Mouse (Mus musculus): ENCODE measurements at regions not wholly inside any gene's neighbourhood (a gene's known extent, or its start where the extent isn't known, plus 50 kb on each side); places are given as distances from the start of the nearest gene placed in this dataset.

DNA sequence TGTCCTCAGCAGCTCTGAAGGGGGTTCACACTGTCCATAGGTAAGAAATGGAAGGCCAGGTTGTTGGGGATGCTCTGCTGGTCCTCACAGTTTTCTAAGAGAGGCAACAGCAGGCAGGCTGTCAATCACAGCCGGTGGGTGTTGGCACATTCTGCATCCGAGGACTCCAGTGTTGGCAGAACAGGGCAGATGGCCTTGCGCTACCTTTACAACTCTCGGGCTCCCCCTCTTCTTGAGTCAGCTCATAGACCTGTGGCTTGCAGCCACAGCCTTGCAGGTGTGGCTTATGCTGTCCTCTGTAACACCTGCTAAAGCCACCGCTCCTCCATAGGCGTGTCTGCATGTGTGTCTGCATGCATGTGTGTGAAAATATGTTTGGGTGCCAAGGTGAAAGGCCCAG lies 75.2 kb upstream of the Sulf2 start:
- TF ChIP-seq CTCF (IDR thresholded peaks at IDR 0.05; ENCODE audit: control insufficient read depth, insufficient read depth, insufficient replicate concordance, low read depth, low read length) (no peak), POLR2A (IDR thresholded peaks at IDR 0.05; ENCODE audit: control insufficient read depth, low read depth, low read length) (no peak)
